8 mouse cellular contexts compared by ENCODE assay signal in the genomic region with DNA sequence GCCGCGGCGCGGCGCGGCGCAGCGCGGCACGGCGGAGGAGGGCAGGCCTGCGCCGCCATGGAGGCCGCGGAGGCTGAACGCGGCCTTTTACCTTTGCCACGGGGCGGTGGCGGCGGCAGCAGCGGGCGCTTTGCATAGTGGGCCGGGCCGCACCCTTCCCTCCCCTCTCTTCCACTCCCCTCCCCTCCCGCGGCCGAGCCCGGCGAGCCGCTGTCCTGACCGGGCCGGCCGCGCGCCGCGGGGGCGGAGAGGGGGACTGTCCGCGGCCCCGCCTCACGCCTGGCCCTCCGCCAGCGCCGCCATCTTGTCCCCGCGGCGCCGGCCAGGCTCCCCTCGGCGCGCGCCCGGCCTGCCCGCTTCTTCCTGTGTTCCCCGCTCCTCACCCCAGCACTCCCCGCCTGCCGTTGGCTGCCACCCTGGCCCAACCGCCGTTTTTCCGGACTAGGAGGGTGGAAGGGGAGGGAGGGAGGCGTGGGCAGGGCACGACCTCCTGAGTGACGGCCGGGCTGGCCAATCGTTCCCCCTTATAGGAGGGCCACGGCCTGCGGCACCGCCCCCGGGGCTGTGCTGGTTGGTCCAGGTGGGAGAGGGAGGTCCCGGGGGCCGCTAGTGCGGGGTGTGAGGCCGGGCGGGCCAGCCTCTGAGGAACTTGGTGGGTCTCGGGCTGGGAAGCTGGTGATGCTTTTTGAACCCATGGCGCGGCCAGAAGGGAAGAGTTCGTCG. TPM values are rescaled to one million over a fixed set of nuclear protein-coding genes. Genes with fewer than 3 reads are reported as not detected.
DNase-seq lines count a peak whose midpoint lies in the region; ATAC-seq lines count a peak whose summit lies in the region.

No protein-coding gene starts in this region.

- peak overlapping the region; percentile 100 for H3K9ac ChIP-seq in heart, embryonic 13.5 days
- H3K9ac ChIP-seq in liver, embryonic 12.5 days: peak overlapping the region; percentile 99
- H3K9ac ChIP-seq in stomach, embryonic 15.5 days: peak overlapping the region; percentile 90

- H3K27me3 ChIP-seq in heart, embryonic 13.5 days (replicated peaks): no peaks in the 10 kb centered on the region
- H3K27me3 ChIP-seq in liver, embryonic 12.5 days (replicated peaks): no peaks in the 10 kb centered on the region
- no peaks in the 10 kb centered on the region for H3K27me3 ChIP-seq in stomach, embryonic 15.5 days (replicated peaks)

- H3K27ac ChIP-seq in brown adipose tissue, adult 24 weeks (replicated peaks; ENCODE audit: low read depth, low read length): peak overlapping the region; percentile 87
- H3K27ac ChIP-seq in heart, embryonic 13.5 days (replicated peaks): peak overlapping the region; percentile 99
- H3K27ac ChIP-seq in liver, embryonic 12.5 days: peak overlapping the region; percentile 99
- peak overlapping the region; percentile 100 for H3K27ac ChIP-seq in stomach, embryonic 15.5 days

- H3K4me2 ChIP-seq in heart, embryonic 13.5 days: peak overlapping the region; percentile 81
- H3K4me2 ChIP-seq in liver, embryonic 12.5 days: peak overlapping the region; percentile 91
- H3K4me2 ChIP-seq in stomach, embryonic 15.5 days: peak overlapping the region; percentile 68

- H3K4me1 ChIP-seq in brown adipose tissue, adult 24 weeks (ENCODE audit: control insufficient read depth, insufficient read depth, insufficient read length, low read length): peaks cover 6% of the 10 kb centered on the region; the same call in 1 of the 2 replicates
- peaks cover 50% of the 10 kb centered on the region for H3K4me1 ChIP-seq in heart, embryonic 13.5 days
- H3K4me1 ChIP-seq in liver, embryonic 12.5 days: peaks cover 55% of the 10 kb centered on the region
- H3K4me1 ChIP-seq in stomach, embryonic 15.5 days: 0 out of 2 replicates have a peak, but pooled peaks cover 4% of the 10 kb centered on the region

- under 1% methylated on average over 53 of the region's 81 CpGs for WGBS in heart, embryonic 13.5 days
- under 1% methylated on average over 52 of the region's 81 CpGs for WGBS in liver, embryonic 12.5 days (ENCODE audit: insufficient replicate concordance)
- WGBS in stomach, embryonic 15.5 days: under 1% methylated on average over 62 of the region's 81 CpGs

- peak overlapping the region; percentile 81 for H3K4me3 ChIP-seq in brown adipose tissue, adult 24 weeks (ENCODE audit: insufficient read depth, low read depth, low read length)
- peak overlapping the region; percentile 96 for H3K4me3 ChIP-seq in heart, embryonic 13.5 days
- peak overlapping the region; percentile 99 for H3K4me3 ChIP-seq in liver, embryonic 12.5 days
- peak overlapping the region; percentile 97 for H3K4me3 ChIP-seq in stomach, embryonic 15.5 days (replicated peaks)

- H3K36me3 ChIP-seq in heart, embryonic 13.5 days: no peaks in the 10 kb centered on the region
- no peaks in the 10 kb centered on the region for H3K36me3 ChIP-seq in liver, embryonic 12.5 days
- H3K36me3 ChIP-seq in stomach, embryonic 15.5 days: no peaks in the 10 kb centered on the region

- no peaks in the 10 kb centered on the region for H3K9me3 ChIP-seq in heart, embryonic 13.5 days
- no peaks in the 10 kb centered on the region for H3K9me3 ChIP-seq in liver, embryonic 12.5 days (replicated peaks)
- H3K9me3 ChIP-seq in stomach, embryonic 15.5 days: no peaks in the 10 kb centered on the region

- peak; percentile 100 for ATAC-seq in heart, embryonic 13.5 days (ENCODE audit: extremely low read depth, insufficient number of reproducible peaks, low FRiP score, low TSS enrichment)
- ATAC-seq in liver, embryonic 12.5 days: peak; percentile 98
- ATAC-seq in stomach, embryonic 15.5 days (ENCODE audit: insufficient read depth, low FRiP score, low read depth): peak; percentile 99

- peak; percentile 100 for DNase-seq in CD4-positive, CD25-positive, alpha-beta regulatory T cell, adult 2 months (ENCODE audit: low read depth, low spot score)
- peak; percentile 56 for DNase-seq in fat pad, adult 2 months (ENCODE audit: extremely low read depth, low read depth, low spot score)
- peak; percentile 100 for DNase-seq in kidney, postnatal 10 days
- peak; percentile 99 for DNase-seq in natural killer cell, adult 2 months (ENCODE audit: low spot score in 2 of 2)

RNA-seq across cellular contexts. Expression of a gene that starts 0.7 kb away (rescaled TPM):
- 7.8 and 8.8 TPM in 2 replicates for polyA plus RNA-seq in brown adipose tissue, adult 24 weeks (2012; ENCODE audit: insufficient read depth, insufficient read length, missing spikeins)
- polyA plus RNA-seq in heart, embryonic 13.5 days (2015; fragmentation: Nextera tagmentation; extraction: Ambion mirVana): 10.2 and 10.3 TPM in 2 replicates
- 11.7 and 11.8 TPM in 2 replicates for polyA plus RNA-seq in liver, embryonic 12.5 days (2016; fragmentation: Nextera tagmentation; extraction: Ambion mirVana)
- 21.8 and 24.2 TPM in 2 replicates for polyA plus RNA-seq in stomach, embryonic 15.5 days (2015; fragmentation: Nextera tagmentation; extraction: Ambion mirVana)

Comparison
In these comparisons a context has a peak if more than half of its experiments do, and no peak if none do; other contexts are left out.
1. Peak in every context shown above with its lines: DNase-seq, ATAC-seq, H3K4me3 ChIP-seq and H3K27ac ChIP-seq.